Mouse (Mus musculus): ENCODE data around the gene Rhd. TPM values are rescaled to one million over a fixed set of nuclear protein-coding genes. Genes with fewer than 3 reads are reported as not detected.

The Rhd gene
- polyA plus RNA-seq, 1 experiment from 2014 or later = 3.6 TPM

- no peaks in the 10 kb centered on the region for H3K36me3 ChIP-seq (ENCODE audit: control insufficient read depth, insufficient read depth, low read length)
- H3K4me1 ChIP-seq (ENCODE audit: control insufficient read depth in 2 of 2, insufficient read depth in 2 of 2, low read length in 2 of 2) = no peaks in the 10 kb centered on the region
- no peak for ATAC-seq (ENCODE audit: insufficient number of reproducible peaks, insufficient read depth, low FRiP score, low read depth)
- H3K4me2 ChIP-seq (ENCODE audit: low read length) = no peak overlapping the region
- whole genome bisulfite sequencing = 87% methylated on average over 4 of the region's 4 CpGs
- no peak overlapping the region for H3K27ac ChIP-seq (replicated peaks in 1 of 2; ENCODE audit: control insufficient read depth in 1 of 2, insufficient read depth in 1 of 2, low read depth in 2 of 2, low read length in 2 of 2)
- no peaks in the 10 kb centered on the region for H3K9me3 ChIP-seq (ENCODE audit: control insufficient read depth, low read length)
- no peak overlapping the region for H3K4me3 ChIP-seq (ENCODE audit: control insufficient read depth in 1 of 2, insufficient read depth in 1 of 2, low read depth in 1 of 2, low read length in 2 of 2)
- H3K9ac ChIP-seq (ENCODE audit: low read length) = no peak overlapping the region
- H3K27me3 ChIP-seq (ENCODE audit: control insufficient read depth, insufficient read depth, low read length) = peaks cover 6% of the 10 kb centered on the region; the same call in 1 of the 2 replicates
Measured at GRCm38 (mm10) chr4:134858494-134858893, 5.8 kb upstream of the Rhd start.

DNA sequence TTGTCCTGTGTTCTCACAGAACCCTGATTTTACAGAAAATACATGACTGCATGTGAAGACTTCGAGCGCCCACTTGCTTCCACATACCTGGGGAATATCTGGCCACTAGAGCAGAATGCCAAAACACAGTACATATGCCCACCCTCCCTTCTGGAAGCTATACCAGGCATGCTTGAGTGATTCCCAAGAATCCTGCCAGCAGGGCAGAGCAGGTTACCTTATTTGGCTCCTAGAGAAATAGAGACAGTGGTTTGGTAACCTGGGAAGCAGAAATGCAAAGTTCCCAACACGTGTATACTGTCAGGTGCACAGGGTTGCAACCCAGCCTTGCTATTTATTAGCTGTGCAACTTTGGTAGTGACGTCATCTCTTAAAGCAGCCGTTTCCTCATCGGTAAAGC, 2.5 kb upstream of the Rhd start:
- Histone ChIP-seq H3K27me3 (ENCODE audit: control insufficient read depth, insufficient read depth, low read length) (no peaks in the 10 kb centered on the region), H3K9ac (ENCODE audit: low read length) (no peak overlapping the region), H3K4me2 (ENCODE audit: low read length) (no peak overlapping the region), H3K36me3 (ENCODE audit: control insufficient read depth, insufficient read depth, low read length) (no peaks in the 10 kb centered on the region), H3K27ac (replicated peaks in 1 of 2; ENCODE audit: control insufficient read depth in 1 of 2, insufficient read depth in 1 of 2, low read depth in 2 of 2, low read length in 2 of 2) (no peak overlapping the region), H3K4me1 (ENCODE audit: control insufficient read depth in 2 of 2, insufficient read depth in 2 of 2, low read length in 2 of 2) (peaks cover 0 to 3% of the 10 kb centered on the region in 2 experiments; a peak in 1 of 4 replicates), H3K4me3 (ENCODE audit: control insufficient read depth in 1 of 2, insufficient read depth in 1 of 2, low read depth in 1 of 2, low read length in 2 of 2) (no peak overlapping the region), H3K9me3 (ENCODE audit: control insufficient read depth, low read length) (no peaks in the 10 kb centered on the region)
- WGBS = 76% methylated on average over 6 of the region's 6 CpGs
- ATAC-seq (ENCODE audit: insufficient number of reproducible peaks, insufficient read depth, low FRiP score, low read depth) = no peak

DNA sequence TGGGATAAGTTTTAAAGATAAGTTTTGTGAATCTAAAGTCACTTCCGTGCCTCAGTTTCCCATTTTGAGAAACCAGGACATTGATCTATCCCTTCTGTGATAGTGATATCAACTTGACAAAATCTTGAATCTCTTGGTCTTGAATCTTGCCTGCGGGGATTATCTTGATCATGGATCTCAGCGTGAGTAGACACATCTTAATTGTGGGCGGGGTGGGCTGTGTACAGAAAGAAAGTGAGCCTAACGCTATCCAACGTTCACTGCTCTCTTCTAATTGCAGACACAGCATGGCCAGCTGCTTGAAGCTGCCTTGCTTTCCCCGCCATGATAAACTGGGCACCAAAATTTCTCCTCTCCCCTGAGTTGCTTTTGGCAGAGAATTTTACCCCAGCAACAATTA, 1.3 kb upstream of the Rhd start:
- no peak overlapping the region for H3K9ac ChIP-seq (ENCODE audit: low read length)

GRCm38 (mm10) chr4:134865340-134865739, 1.0 kb downstream of the Rhd start:
- WGBS = 63% methylated on average over 6 of the region's 6 CpGs
- H3K27me3 ChIP-seq (ENCODE audit: control insufficient read depth, insufficient read depth, low read length) = peaks cover 16% of the 10 kb centered on the region
- H3K4me1 ChIP-seq (ENCODE audit: control insufficient read depth in 2 of 2, insufficient read depth in 2 of 2, low read length in 2 of 2) = peaks cover 8 to 11% of the 10 kb centered on the region in 2 experiments; a peak in 2 of 4 replicates
- H3K9me3 ChIP-seq (ENCODE audit: control insufficient read depth, low read length) = no peaks in the 10 kb centered on the region
- H3K36me3 ChIP-seq (ENCODE audit: control insufficient read depth, insufficient read depth, low read length) = no peaks in the 10 kb centered on the region
- H3K27ac ChIP-seq (replicated peaks in 1 of 2; ENCODE audit: control insufficient read depth in 1 of 2, insufficient read depth in 1 of 2, low read depth in 2 of 2, low read length in 2 of 2) = no peak overlapping the region
- H3K4me3 ChIP-seq (ENCODE audit: control insufficient read depth in 1 of 2, insufficient read depth in 1 of 2, low read depth in 1 of 2, low read length in 2 of 2) = no peak overlapping the region
- no peak overlapping the region for H3K4me2 ChIP-seq (ENCODE audit: low read length)
- no peak overlapping the region for H3K9ac ChIP-seq (ENCODE audit: low read length)
- ATAC-seq (ENCODE audit: insufficient number of reproducible peaks, insufficient read depth, low FRiP score, low read depth) = no peak

More for the DNA sequence above, 1.3 kb upstream of the Rhd start:
- H3K4me3 ChIP-seq (ENCODE audit: control insufficient read depth in 1 of 2, insufficient read depth in 1 of 2, low read depth in 1 of 2, low read length in 2 of 2) = no peak overlapping the region
- H3K9me3 ChIP-seq (ENCODE audit: control insufficient read depth, low read length) = no peaks in the 10 kb centered on the region
- H3K4me1 ChIP-seq (ENCODE audit: control insufficient read depth in 2 of 2, insufficient read depth in 2 of 2, low read length in 2 of 2) = peaks cover 0 to 3% of the 10 kb centered on the region in 2 experiments; a peak in 1 of 4 replicates
- no peaks in the 10 kb centered on the region for H3K36me3 ChIP-seq (ENCODE audit: control insufficient read depth, insufficient read depth, low read length)
- peaks cover 3% of the 10 kb centered on the region; the same call in 1 of the 2 replicates for H3K27me3 ChIP-seq (ENCODE audit: control insufficient read depth, insufficient read depth, low read length)
- ATAC-seq (ENCODE audit: insufficient number of reproducible peaks, insufficient read depth, low FRiP score, low read depth) = no peak
- no peak overlapping the region for H3K27ac ChIP-seq (replicated peaks in 1 of 2; ENCODE audit: control insufficient read depth in 1 of 2, insufficient read depth in 1 of 2, low read depth in 2 of 2, low read length in 2 of 2)
- H3K4me2 ChIP-seq (ENCODE audit: low read length) = no peak overlapping the region
- 78% methylated on average over 7 of the region's 7 CpGs for WGBS

DNA sequence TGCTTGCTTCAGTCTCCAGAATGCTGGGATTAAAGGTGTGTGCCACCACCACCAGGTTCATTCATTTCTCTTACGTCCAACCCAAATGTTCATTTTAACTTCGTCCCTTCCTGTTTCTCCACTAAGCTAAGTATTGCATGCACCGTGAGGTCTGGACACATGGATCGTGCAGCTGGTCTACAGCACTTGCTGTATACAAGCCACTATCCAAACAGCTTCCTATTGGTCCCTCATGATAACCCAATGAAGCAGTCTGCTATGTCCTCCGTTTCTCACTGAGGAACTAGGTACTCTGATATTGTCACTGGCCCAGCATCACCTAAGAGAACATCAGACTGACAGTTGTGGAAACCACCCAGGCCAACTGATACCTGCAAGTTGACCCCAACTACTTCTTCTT, 1.5 kb downstream of the Rhd start:
- no peaks in the 10 kb centered on the region for H3K9me3 ChIP-seq (ENCODE audit: control insufficient read depth, low read length)
- H3K4me2 ChIP-seq (ENCODE audit: low read length) = no peak overlapping the region
- ATAC-seq (ENCODE audit: insufficient number of reproducible peaks, insufficient read depth, low FRiP score, low read depth) = no peak
- H3K36me3 ChIP-seq (ENCODE audit: control insufficient read depth, insufficient read depth, low read length) = no peaks in the 10 kb centered on the region
- H3K4me3 ChIP-seq (ENCODE audit: control insufficient read depth in 1 of 2, insufficient read depth in 1 of 2, low read depth in 1 of 2, low read length in 2 of 2) = no peak overlapping the region
- no peak overlapping the region for H3K9ac ChIP-seq (ENCODE audit: low read length)
- H3K27me3 ChIP-seq (ENCODE audit: control insufficient read depth, insufficient read depth, low read length) = peaks cover 17% of the 10 kb centered on the region
- 82% methylated on average over 5 of the region's 5 CpGs for WGBS
- no peak overlapping the region for H3K27ac ChIP-seq (replicated peaks in 1 of 2; ENCODE audit: control insufficient read depth in 1 of 2, insufficient read depth in 1 of 2, low read depth in 2 of 2, low read length in 2 of 2)
- peaks cover 10 to 11% of the 10 kb centered on the region in 2 experiments; a peak in 2 of 4 replicates for H3K4me1 ChIP-seq (ENCODE audit: control insufficient read depth in 2 of 2, insufficient read depth in 2 of 2, low read length in 2 of 2)

- no peaks in the 10 kb centered on the region for H3K36me3 ChIP-seq (ENCODE audit: control insufficient read depth, insufficient read depth, low read length)
- H3K27ac ChIP-seq (replicated peaks in 1 of 2; ENCODE audit: control insufficient read depth in 1 of 2, insufficient read depth in 1 of 2, low read depth in 2 of 2, low read length in 2 of 2) = no peak overlapping the region
- no peak overlapping the region for H3K4me2 ChIP-seq (ENCODE audit: low read length)
- no peak overlapping the region for H3K9ac ChIP-seq (ENCODE audit: low read length)
- peaks cover 10 to 11% of the 10 kb centered on the region in 2 experiments; a peak in 2 of 4 replicates for H3K4me1 ChIP-seq (ENCODE audit: control insufficient read depth in 2 of 2, insufficient read depth in 2 of 2, low read length in 2 of 2)
- H3K4me3 ChIP-seq (ENCODE audit: control insufficient read depth in 1 of 2, insufficient read depth in 1 of 2, low read depth in 1 of 2, low read length in 2 of 2) = no peak overlapping the region
- ATAC-seq (ENCODE audit: insufficient number of reproducible peaks, insufficient read depth, low FRiP score, low read depth) = no peak
- H3K27me3 ChIP-seq (ENCODE audit: control insufficient read depth, insufficient read depth, low read length) = peaks cover 19% of the 10 kb centered on the region
- WGBS = 94% methylated on average over 8 of the region's 8 CpGs
- no peaks in the 10 kb centered on the region for H3K9me3 ChIP-seq (ENCODE audit: control insufficient read depth, low read length)
Measured at GRCm38 (mm10) chr4:134867213-134867612, 2.9 kb downstream of the Rhd start.

- no peak overlapping the region for H3K4me3 ChIP-seq (ENCODE audit: control insufficient read depth in 1 of 2, insufficient read depth in 1 of 2, low read depth in 1 of 2, low read length in 2 of 2)
- H3K27me3 ChIP-seq (ENCODE audit: control insufficient read depth, insufficient read depth, low read length) = peaks cover 19% of the 10 kb centered on the region
- no peaks in the 10 kb centered on the region for H3K9me3 ChIP-seq (ENCODE audit: control insufficient read depth, low read length)
- no peak overlapping the region for H3K4me2 ChIP-seq (ENCODE audit: low read length)
- H3K36me3 ChIP-seq (ENCODE audit: control insufficient read depth, insufficient read depth, low read length) = no peaks in the 10 kb centered on the region
- no peak overlapping the region for H3K27ac ChIP-seq (replicated peaks in 1 of 2; ENCODE audit: control insufficient read depth in 1 of 2, insufficient read depth in 1 of 2, low read depth in 2 of 2, low read length in 2 of 2)
- H3K4me1 ChIP-seq (ENCODE audit: control insufficient read depth in 2 of 2, insufficient read depth in 2 of 2, low read length in 2 of 2) = peaks cover 10 to 11% of the 10 kb centered on the region in 2 experiments; a peak in 2 of 4 replicates
- H3K9ac ChIP-seq (ENCODE audit: low read length) = no peak overlapping the region
- ATAC-seq (ENCODE audit: insufficient number of reproducible peaks, insufficient read depth, low FRiP score, low read depth) = no peak
- WGBS = 84% methylated on average over 8 of the region's 8 CpGs
Measured at GRCm38 (mm10) chr4:134867661-134868060, 3.3 kb downstream of the Rhd start.

- Histone ChIP-seq H3K36me3 (ENCODE audit: control insufficient read depth, insufficient read depth, low read length) (no peaks in the 10 kb centered on the region), H3K4me3 (ENCODE audit: control insufficient read depth in 1 of 2, insufficient read depth in 1 of 2, low read depth in 1 of 2, low read length in 2 of 2) (no peak overlapping the region), H3K27ac (replicated peaks in 1 of 2; ENCODE audit: control insufficient read depth in 1 of 2, insufficient read depth in 1 of 2, low read depth in 2 of 2, low read length in 2 of 2) (no peak overlapping the region), H3K27me3 (ENCODE audit: control insufficient read depth, insufficient read depth, low read length) (peaks cover 19% of the 10 kb centered on the region), H3K4me2 (ENCODE audit: low read length) (no peak overlapping the region), H3K9me3 (ENCODE audit: control insufficient read depth, low read length) (no peaks in the 10 kb centered on the region), H3K9ac (ENCODE audit: low read length) (no peak overlapping the region), H3K4me1 (ENCODE audit: control insufficient read depth in 2 of 2, insufficient read depth in 2 of 2, low read length in 2 of 2) (peaks cover 10 to 11% of the 10 kb centered on the region in 2 experiments; a peak in 2 of 4 replicates)
- 85% methylated on average over 10 of the region's 10 CpGs for WGBS
- ATAC-seq (ENCODE audit: insufficient number of reproducible peaks, insufficient read depth, low FRiP score, low read depth) = no peak
Measured at GRCm38 (mm10) chr4:134868065-134868464, 3.7 kb downstream of the Rhd start.
